Mouse (Mus musculus) bone marrow, adult 2 months (tissue): ENCODE data around the gene Borcs5. TPM values are rescaled to one million over a fixed set of nuclear protein-coding genes. Genes with fewer than 3 reads are reported as not detected.

Experiments used
- H3K27ac ChIP-seq: fragments of 200-500 bp; 2 replicates; pipeline ENCODE4 v1.5.1; 2012; ENCODE audit warnings: low read depth, mild to moderate bottlenecking, control low read depth, inconsistent platforms, low read length; ENCODE audit not compliant: control insufficient read depth, poor library complexity, insufficient read depth
- H3K4me1 ChIP-seq: fragments of 200-500 bp; 2 replicates; pipeline ENCODE4 v1.6.1; 2011; ENCODE audit warnings: low read length; ENCODE audit not compliant: control insufficient read depth, insufficient read depth
- H3K4me3 ChIP-seq: fragments of 200-500 bp; replicated peaks from 2 replicates; pipeline ENCODE3; 2011; ENCODE audit warnings: mild to moderate bottlenecking, low read depth, low read length, control low read depth; ENCODE audit not compliant: control insufficient read depth
- CTCF ChIP-seq: fragments of 200-500 bp; IDR thresholded peaks from 2 replicates; pipeline ENCODE4 v1.5.1; 2011; ENCODE audit warnings: low read length, control low read depth; ENCODE audit not compliant: control insufficient read depth, insufficient read depth
- POLR2A ChIP-seq: fragments of 200-500 bp; IDR thresholded peaks from 2 replicates; pipeline ENCODE4 v1.6.1; 2011; ENCODE audit warnings: low read depth, mild to moderate bottlenecking, control low read depth, low read length, borderline replicate concordance; ENCODE audit not compliant: control insufficient read depth
- WGBS: fragments of 180-500 bp; shearing (Covaris S2); methylation state at CpG from one replicate; pipeline ENCODE4 v1.1.7; 2018; 5-methylcytosine and 5-hydroxymethylcytosine counted together
- polyA plus RNA-seq: library from polyadenylated mRNA; stranded (reverse); fragments of >200 nt; gene quantifications from 2 replicates; pipeline ENCODE4 v1.2.4, GENCODE M21; 2011; ENCODE audit warnings: low replicate concordance; ENCODE audit not compliant: missing spikeins, insufficient read depth, insufficient read length

Gene Borcs5
- polyA plus RNA-seq, 1 experiment: 8.0 TPM

DNA sequence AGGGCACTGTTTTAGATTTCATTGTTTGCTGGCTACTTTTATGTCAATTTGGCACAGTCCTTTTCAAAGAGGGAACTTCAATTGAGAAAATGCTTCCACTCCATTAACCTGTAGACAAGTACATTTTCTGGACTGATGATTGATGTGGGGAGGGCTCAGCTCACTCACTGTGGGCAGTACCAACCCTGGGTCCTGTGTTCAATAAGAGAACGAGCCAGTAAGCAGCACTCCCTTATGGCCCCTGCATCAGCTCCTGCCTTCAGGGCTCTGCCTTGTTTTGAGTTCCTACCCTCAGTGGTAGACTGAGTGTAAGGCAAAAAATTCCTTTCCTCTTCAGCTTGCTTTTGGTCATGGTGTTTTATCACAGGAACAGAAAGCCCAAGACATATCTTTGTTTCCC is 74.6 kb downstream of the Borcs5 start:
- no peak overlapping the region for H3K4me3 ChIP-seq
- no peaks in the 10 kb centered on the region; the same call in 1 of the 2 replicates for H3K4me1 ChIP-seq
- WGBS: 84% methylated on average over 1 of the region's 1 CpGs
- H3K27ac ChIP-seq: no peak overlapping the region
- TF ChIP-seq POLR2A: no peak
- no peak for TF ChIP-seq CTCF

DNA sequence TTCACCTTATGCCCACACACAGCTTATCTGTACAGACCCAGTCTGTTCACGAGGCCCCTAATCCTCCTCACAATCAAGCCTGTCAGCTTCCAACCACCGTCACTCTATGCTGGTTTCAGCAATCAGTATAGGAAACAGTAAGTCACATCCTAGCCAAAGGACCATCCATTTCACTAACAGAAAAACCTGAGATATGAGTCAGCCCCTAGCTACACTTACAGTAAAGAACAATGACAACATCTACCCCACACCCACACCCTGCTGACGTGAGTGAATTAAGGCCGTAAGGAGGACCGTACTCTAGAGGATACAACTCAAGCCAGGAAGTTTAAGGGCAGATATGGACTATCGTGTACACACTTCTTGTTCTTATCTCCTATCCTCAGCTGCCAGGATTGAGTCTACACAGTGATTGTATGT is 76.9 kb downstream of the Borcs5 start:
- TF ChIP-seq CTCF (no peak), POLR2A (no peak)
- H3K4me3 ChIP-seq: no peak overlapping the region
- no peaks in the 10 kb centered on the region; the same call in 1 of the 2 replicates for H3K4me1 ChIP-seq
- H3K27ac ChIP-seq: no peak overlapping the region
- 59% methylated on average over 6 of the region's 6 CpGs for WGBS

DNA sequence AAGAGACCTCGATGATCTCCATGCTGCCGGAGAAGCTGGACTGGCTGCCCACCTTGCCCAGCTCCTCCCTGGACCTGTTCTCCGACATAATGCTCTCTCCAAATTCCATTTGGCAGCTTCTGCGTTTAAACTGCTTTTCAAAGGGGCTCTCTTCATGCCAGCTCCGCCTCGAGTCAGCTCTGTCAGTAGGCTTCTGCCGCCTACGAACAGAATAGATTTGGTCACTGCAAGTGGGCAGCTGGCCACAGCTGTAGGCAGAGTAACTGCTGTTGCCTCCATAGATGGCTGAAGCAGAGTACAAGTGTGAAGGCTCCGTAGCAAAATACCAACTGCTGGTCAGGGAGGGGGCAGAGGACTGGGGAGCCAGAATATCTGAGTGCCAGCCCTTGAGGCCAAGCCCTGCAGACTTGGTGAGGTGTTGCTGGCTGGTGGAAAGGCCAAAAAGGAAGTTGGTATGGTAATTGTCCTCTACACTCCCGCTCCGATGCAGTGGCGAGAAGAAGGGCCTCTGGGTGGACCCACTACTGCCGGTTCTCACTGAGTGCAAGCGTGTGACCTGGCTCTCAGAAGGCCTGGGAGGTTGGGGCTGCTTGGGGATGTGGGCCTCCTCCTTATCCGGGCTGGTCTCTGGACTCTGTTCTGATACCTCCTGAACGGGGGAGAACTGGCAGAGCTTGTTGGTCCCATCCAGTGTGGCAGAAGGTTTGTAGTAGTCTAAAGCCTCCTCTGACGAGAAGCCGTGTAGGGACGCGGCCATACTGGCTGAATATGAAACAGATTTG is 78.8 kb downstream of the Borcs5 start:
- no peaks in the 10 kb centered on the region; the same call in 1 of the 2 replicates for H3K4me1 ChIP-seq
- no peak overlapping the region for H3K4me3 ChIP-seq
- TF ChIP-seq POLR2A (no peak), CTCF (no peak)
- no peak overlapping the region for H3K27ac ChIP-seq
- 87% methylated on average over 20 of the region's 20 CpGs for WGBS

DNA sequence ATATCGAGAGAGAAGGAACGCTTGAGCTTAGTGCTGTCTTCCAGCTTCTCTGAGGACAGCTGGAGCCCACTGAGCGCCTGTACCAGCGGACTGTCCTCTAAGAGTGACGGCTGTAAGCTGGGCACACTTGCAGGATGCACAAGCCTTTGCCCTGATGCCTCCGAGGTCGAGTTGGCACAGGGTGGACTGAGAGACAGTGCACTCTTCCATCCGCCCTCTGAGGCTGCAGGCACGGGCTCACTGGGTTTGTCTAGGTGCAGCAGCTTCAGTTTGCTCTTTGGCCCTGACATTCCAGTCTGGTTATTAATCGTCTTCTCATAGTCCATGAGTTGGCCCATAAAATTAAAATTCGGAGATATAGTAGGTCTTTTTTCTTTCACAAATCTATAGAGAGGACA is 79.4 kb downstream of the Borcs5 start:
- TF ChIP-seq POLR2A (no peak), CTCF (no peak)
- Histone ChIP-seq H3K27ac (no peak overlapping the region), H3K4me1 (no peaks in the 10 kb centered on the region; the same call in 1 of the 2 replicates), H3K4me3 (no peak overlapping the region)
- 87% methylated on average over 11 of the region's 11 CpGs for WGBS

DNA sequence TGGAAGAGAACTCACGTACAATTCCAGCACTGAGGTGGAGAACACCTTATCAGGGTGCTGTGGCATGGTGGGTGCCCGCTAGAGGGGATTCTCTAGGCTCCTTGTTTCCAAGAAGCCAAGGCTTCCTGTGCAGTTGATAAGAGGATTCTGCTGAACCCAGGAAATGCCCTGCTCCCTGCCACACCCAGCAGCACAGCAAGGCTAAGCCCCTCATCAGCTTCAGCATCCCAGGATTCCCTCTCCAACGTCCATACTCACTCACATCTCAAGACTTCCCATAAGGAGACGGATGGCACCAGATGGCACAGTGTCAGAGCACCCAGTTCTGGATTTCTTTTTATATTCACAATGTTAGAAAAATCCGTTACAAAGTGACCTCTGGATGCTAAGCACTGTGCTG is 79.8 kb downstream of the Borcs5 start:
- H3K4me1 ChIP-seq: no peaks in the 10 kb centered on the region; the same call in 1 of the 2 replicates
- H3K27ac ChIP-seq: no peak overlapping the region
- H3K4me3 ChIP-seq: no peak overlapping the region
- TF ChIP-seq CTCF (no peak), POLR2A (no peak)
- WGBS: 74% methylated on average over 5 of the region's 5 CpGs

DNA sequence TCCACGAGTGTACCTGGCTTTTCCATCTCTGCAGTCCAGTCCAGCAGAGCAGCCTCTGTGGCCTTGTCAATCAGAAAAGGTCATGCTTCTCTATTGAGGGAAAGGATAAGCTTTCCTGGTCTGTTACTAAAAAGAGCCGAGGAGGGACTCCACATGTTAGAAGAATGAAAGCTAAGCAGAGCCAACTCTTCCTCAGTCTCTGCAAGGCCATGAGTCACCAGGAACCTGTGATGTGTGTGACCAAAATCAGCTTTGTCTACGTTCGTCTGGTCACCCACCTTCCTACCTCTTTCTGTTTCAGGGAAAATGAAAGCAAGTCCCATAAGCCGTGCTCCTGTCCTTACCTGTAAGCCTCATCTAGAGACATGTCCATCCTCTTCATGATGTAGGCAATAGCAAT is 80.8 kb downstream of the Borcs5 start:
- Histone ChIP-seq H3K4me3 (no peak overlapping the region), H3K4me1 (no peaks in the 10 kb centered on the region; the same call in 1 of the 2 replicates), H3K27ac (no peak overlapping the region)
- TF ChIP-seq CTCF (no peak), POLR2A (no peak)
- 78% methylated on average over 5 of the region's 5 CpGs for WGBS

DNA sequence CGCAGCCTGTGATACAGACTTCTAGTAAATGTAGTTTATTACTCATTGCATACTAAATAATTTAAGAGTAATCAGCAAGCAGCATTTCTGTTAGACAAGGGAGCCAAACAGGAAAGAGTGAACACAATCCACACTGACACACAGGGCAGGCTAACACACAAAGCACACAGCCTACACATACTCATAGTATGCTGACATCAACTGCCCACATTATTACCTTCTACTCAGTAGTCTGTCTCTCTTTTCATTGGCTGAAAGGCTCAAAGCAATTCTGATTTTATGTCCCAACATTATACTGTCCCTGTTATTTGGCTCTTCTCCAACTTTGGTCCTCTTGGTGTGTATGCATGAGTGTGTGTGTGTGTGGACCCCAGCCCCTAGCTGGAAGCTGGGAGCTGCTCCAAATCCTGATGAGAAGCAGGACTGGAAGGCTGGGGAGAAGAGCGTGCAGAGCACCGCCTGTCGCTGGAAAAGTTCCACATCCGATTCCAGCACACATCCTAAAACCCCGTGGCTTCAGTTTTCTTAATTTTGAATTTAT is 82.5 kb downstream of the Borcs5 start:
- 89% methylated on average over 6 of the region's 6 CpGs for WGBS
- Histone ChIP-seq H3K27ac (no peak overlapping the region), H3K4me3 (no peak overlapping the region), H3K4me1 (no peaks in the 10 kb centered on the region)
- TF ChIP-seq CTCF (no peak), POLR2A (no peak)

DNA sequence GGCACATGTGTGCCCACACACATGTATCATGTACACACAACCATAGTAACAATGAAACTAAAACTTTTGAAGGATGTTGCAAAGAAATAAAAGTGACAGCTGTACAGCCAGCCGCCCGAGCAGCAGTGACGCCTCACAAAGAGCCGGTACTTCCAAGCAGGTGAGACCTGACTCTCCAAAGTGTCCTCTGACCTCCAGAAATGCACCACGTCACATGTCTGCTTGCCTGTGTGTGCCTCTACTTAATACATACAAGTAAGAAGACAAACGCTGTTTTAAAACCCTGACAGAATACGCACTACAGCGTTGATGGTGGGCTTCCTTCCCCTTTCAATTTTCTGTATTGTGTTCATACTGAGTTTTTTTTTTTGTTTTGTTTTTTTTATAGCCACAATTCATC is 83.6 kb downstream of the Borcs5 start:
- Histone ChIP-seq H3K4me3 (no peak overlapping the region), H3K4me1 (no peaks in the 10 kb centered on the region), H3K27ac (no peak overlapping the region)
- WGBS: 88% methylated on average over 8 of the region's 8 CpGs
- no peak for TF ChIP-seq CTCF
- TF ChIP-seq POLR2A: no peak
